Mouse (Mus musculus): ENCODE data around the gene Asic2. TPM values are rescaled to one million over a fixed set of nuclear protein-coding genes. Genes with fewer than 3 reads are reported as not detected.

Gene Asic2
- polyA plus RNA-seq, 1 experiment from 2014 or later: 0.21 TPM

GRCm38 (mm10) chr11:81543189-81543588, 425.1 kb downstream of the Asic2 start:
- H3K36me3 ChIP-seq (ENCODE audit: control insufficient read depth, insufficient read depth, low read length): no peaks in the 10 kb centered on the region
- WGBS (ENCODE audit: insufficient replicate concordance): 82% methylated on average over 6 of the region's 6 CpGs
- no peak for ATAC-seq (replicated peaks; ENCODE audit: insufficient number of reproducible peaks, low FRiP score, low TSS enrichment)

GRCm38 (mm10) chr11:81535121-81535717, 433.0 kb downstream of the Asic2 start:
- Histone ChIP-seq H3K9me3 (replicated peaks; ENCODE audit: control insufficient read depth, low read length) (no peaks in the 10 kb centered on the region), H3K9ac (ENCODE audit: low read depth, low read length) (no peak overlapping the region), H3K27me3 (ENCODE audit: control insufficient read depth, insufficient read depth, low read length) (no peaks in the 10 kb centered on the region), H3K4me2 (peak overlapping the region; percentile 25), H3K4me1 (ENCODE audit: control insufficient read depth, insufficient read depth, low read length) (no peaks in the 10 kb centered on the region), H3K36me3 (ENCODE audit: control insufficient read depth, insufficient read depth, low read length) (no peaks in the 10 kb centered on the region), H3K4me3 (ENCODE audit: low read depth, low read length) (no peak overlapping the region), H3K27ac (ENCODE audit: low read depth, low read length) (peak overlapping the region; percentile 78)
- 17% methylated on average over 4 of the region's 4 CpGs for WGBS (ENCODE audit: insufficient replicate concordance)
- peak; percentile 93 for ATAC-seq (replicated peaks; ENCODE audit: insufficient number of reproducible peaks, low FRiP score, low TSS enrichment)

More at GRCm38 (mm10) chr11:81543189-81543588, 425.1 kb downstream of the Asic2 start:
- no peak overlapping the region for H3K4me2 ChIP-seq
- H3K9me3 ChIP-seq (replicated peaks; ENCODE audit: control insufficient read depth, low read length): no peaks in the 10 kb centered on the region
- H3K27ac ChIP-seq (ENCODE audit: low read depth, low read length): no peak overlapping the region
- H3K9ac ChIP-seq (ENCODE audit: low read depth, low read length): no peak overlapping the region
- no peak overlapping the region for H3K4me3 ChIP-seq (ENCODE audit: low read depth, low read length)
- H3K27me3 ChIP-seq (ENCODE audit: control insufficient read depth, insufficient read depth, low read length): no peaks in the 10 kb centered on the region
- no peaks in the 10 kb centered on the region for H3K4me1 ChIP-seq (ENCODE audit: control insufficient read depth, insufficient read depth, low read length)

- 11% methylated on average over 5 of the region's 5 CpGs for WGBS (ENCODE audit: insufficient replicate concordance)
- Histone ChIP-seq H3K9ac (ENCODE audit: low read depth, low read length) (no peak overlapping the region), H3K4me1 (ENCODE audit: control insufficient read depth, insufficient read depth, low read length) (no peaks in the 10 kb centered on the region), H3K27me3 (ENCODE audit: control insufficient read depth, insufficient read depth, low read length) (no peaks in the 10 kb centered on the region), H3K4me3 (ENCODE audit: low read depth, low read length) (no peak overlapping the region), H3K4me2 (peak overlapping the region; percentile 25; the same call in 1 of the 2 replicates), H3K9me3 (replicated peaks; ENCODE audit: control insufficient read depth, low read length) (no peaks in the 10 kb centered on the region), H3K27ac (ENCODE audit: low read depth, low read length) (peak overlapping the region; percentile 7; the same call in 1 of the 2 replicates), H3K36me3 (ENCODE audit: control insufficient read depth, insufficient read depth, low read length) (no peaks in the 10 kb centered on the region)
- ATAC-seq (replicated peaks; ENCODE audit: insufficient number of reproducible peaks, low FRiP score, low TSS enrichment): no peak
Measured at GRCm38 (mm10) chr11:81534686-81535085, 433.6 kb downstream of the Asic2 start.

DNA sequence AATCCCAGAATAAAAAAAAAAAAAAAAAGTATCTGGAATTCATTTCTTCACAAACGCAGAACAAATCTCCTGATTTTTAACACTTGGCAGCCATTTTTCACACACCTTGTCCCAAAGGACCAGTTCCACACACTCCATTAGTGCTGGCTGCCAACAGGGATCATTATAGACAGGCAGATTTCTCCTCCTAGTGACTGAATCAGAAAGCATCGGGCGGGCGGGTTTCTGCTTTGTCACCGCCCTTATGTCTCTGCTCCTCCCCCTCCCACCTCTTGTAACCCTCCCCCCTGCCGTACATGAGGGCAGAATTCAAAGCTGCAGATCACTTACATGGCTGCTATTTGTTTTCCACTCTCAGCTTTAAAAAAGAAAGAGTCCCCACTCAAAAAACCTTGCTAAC, 436.4 kb downstream of the Asic2 start:
- H3K27ac ChIP-seq (ENCODE audit: low read depth, low read length): no peak overlapping the region
- 10% methylated on average over 6 of the region's 6 CpGs for WGBS (ENCODE audit: insufficient replicate concordance)
- no peak for ATAC-seq (replicated peaks; ENCODE audit: insufficient number of reproducible peaks, low FRiP score, low TSS enrichment)

GRCm38 (mm10) chr11:81522927-81523326, 445.3 kb downstream of the Asic2 start:
- Histone ChIP-seq H3K4me1 (ENCODE audit: control insufficient read depth, insufficient read depth, low read length) (peaks cover 6% of the 10 kb centered on the region), H3K9ac (ENCODE audit: low read depth, low read length) (no peak overlapping the region), H3K4me3 (ENCODE audit: low read depth, low read length) (no peak overlapping the region), H3K4me2 (no peak overlapping the region), H3K27me3 (ENCODE audit: control insufficient read depth, insufficient read depth, low read length) (no peaks in the 10 kb centered on the region), H3K9me3 (replicated peaks; ENCODE audit: control insufficient read depth, low read length) (no peaks in the 10 kb centered on the region), H3K36me3 (ENCODE audit: control insufficient read depth, insufficient read depth, low read length) (no peaks in the 10 kb centered on the region), H3K27ac (ENCODE audit: low read depth, low read length) (no peak overlapping the region)
- no peak for ATAC-seq (replicated peaks; ENCODE audit: insufficient number of reproducible peaks, low FRiP score, low TSS enrichment)
- 69% methylated on average over 1 of the region's 1 CpGs for WGBS (ENCODE audit: insufficient replicate concordance)

More for the DNA sequence above, 436.4 kb downstream of the Asic2 start:
- Histone ChIP-seq H3K9ac (ENCODE audit: low read depth, low read length) (no peak overlapping the region), H3K36me3 (ENCODE audit: control insufficient read depth, insufficient read depth, low read length) (no peaks in the 10 kb centered on the region), H3K27me3 (ENCODE audit: control insufficient read depth, insufficient read depth, low read length) (no peaks in the 10 kb centered on the region), H3K4me1 (ENCODE audit: control insufficient read depth, insufficient read depth, low read length) (no peaks in the 10 kb centered on the region), H3K9me3 (replicated peaks; ENCODE audit: control insufficient read depth, low read length) (no peaks in the 10 kb centered on the region), H3K4me2 (no peak overlapping the region), H3K4me3 (ENCODE audit: low read depth, low read length) (no peak overlapping the region)

DNA sequence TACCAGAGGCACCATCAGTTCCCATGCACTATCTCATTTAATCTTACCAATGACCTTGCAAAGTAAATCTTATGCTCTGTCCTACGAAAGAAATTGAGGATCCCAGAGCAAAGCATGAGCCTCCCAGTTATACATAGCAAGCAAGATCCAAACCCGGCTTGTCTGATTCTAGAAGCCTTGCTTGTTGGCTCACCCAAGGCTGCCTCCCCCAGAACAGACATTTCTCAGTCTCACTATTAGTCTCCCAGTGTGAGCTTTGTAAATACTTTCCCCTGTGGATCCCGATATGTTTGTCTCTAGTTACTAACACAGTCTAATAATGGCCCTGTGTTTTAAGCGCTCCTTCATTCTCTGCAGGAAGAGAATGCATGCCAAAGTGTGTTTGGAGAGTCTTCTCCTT, 446.4 kb downstream of the Asic2 start:
- Histone ChIP-seq H3K4me3 (ENCODE audit: low read depth, low read length) (no peak overlapping the region), H3K9me3 (replicated peaks; ENCODE audit: control insufficient read depth, low read length) (no peaks in the 10 kb centered on the region), H3K27me3 (ENCODE audit: control insufficient read depth, insufficient read depth, low read length) (no peaks in the 10 kb centered on the region), H3K36me3 (ENCODE audit: control insufficient read depth, insufficient read depth, low read length) (no peaks in the 10 kb centered on the region), H3K4me1 (ENCODE audit: control insufficient read depth, insufficient read depth, low read length) (peaks cover 6% of the 10 kb centered on the region), H3K27ac (ENCODE audit: low read depth, low read length) (no peak overlapping the region), H3K4me2 (no peak overlapping the region), H3K9ac (ENCODE audit: low read depth, low read length) (no peak overlapping the region)
- ATAC-seq (replicated peaks; ENCODE audit: insufficient number of reproducible peaks, low FRiP score, low TSS enrichment): no peak
- WGBS (ENCODE audit: insufficient replicate concordance): 83% methylated on average over 4 of the region's 4 CpGs

DNA sequence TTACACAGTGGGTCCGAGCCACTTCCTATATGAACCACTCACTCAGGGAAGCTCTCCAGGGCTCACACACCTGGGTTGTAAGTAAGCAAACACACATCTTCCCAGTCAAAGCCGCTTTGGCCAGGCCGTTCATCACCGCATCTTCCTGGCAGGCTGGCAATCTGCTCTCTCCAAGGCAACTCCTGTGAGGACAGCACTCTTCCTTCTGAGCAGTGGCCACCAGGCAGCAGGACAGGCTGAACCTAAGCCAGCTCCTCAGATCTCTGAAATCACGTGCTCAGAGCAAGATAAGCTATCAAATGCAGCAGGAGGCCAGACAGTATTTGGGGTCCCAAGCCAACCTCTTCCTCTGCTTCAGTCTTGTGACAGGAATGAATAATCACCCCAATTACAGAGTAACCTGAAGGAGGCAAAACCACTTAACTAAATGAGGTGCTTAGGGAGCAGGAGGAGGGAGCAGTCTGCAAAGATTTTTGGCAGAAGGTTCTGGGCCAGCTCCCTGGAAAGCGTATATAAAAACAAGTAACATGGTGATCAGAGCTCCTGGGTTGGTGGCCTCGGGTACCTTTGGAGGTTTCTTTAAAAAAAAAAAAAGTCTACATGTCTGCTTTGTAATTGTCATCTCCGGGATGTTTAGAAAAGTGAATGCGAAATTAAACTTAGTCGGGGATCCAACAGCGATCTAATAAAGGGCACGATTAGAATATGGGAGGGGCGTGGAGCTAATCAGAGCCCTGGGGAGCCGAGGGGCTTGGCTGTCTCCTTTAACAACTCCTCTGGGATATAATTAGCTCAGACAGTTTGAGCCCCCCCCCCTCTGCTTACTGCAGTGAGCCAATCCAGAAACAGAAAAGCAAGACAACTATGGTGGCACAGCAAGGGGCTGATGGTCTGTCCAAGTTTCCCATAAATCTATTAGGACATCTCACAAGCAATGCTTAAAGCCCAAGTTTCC, 450.0 kb downstream of the Asic2 start:
- 26% methylated on average over 14 of the region's 14 CpGs for WGBS (ENCODE audit: insufficient replicate concordance)
- no peak overlapping the region for H3K9ac ChIP-seq (ENCODE audit: low read depth, low read length)
- H3K36me3 ChIP-seq (ENCODE audit: control insufficient read depth, insufficient read depth, low read length): no peaks in the 10 kb centered on the region
- ATAC-seq (replicated peaks; ENCODE audit: insufficient number of reproducible peaks, low FRiP score, low TSS enrichment): no peak
- H3K27ac ChIP-seq (ENCODE audit: low read depth, low read length): no peak overlapping the region
- peaks cover 6% of the 10 kb centered on the region for H3K4me1 ChIP-seq (ENCODE audit: control insufficient read depth, insufficient read depth, low read length)
- H3K4me3 ChIP-seq (ENCODE audit: low read depth, low read length): no peak overlapping the region
- no peaks in the 10 kb centered on the region for H3K27me3 ChIP-seq (ENCODE audit: control insufficient read depth, insufficient read depth, low read length)
- H3K4me2 ChIP-seq: peak overlapping the region; percentile 31
- H3K9me3 ChIP-seq (replicated peaks; ENCODE audit: control insufficient read depth, low read length): no peaks in the 10 kb centered on the region

- Histone ChIP-seq H3K27me3 (ENCODE audit: control insufficient read depth, insufficient read depth, low read length) (no peaks in the 10 kb centered on the region), H3K4me2 (no peak overlapping the region), H3K4me1 (ENCODE audit: control insufficient read depth, insufficient read depth, low read length) (peaks cover 6% of the 10 kb centered on the region), H3K36me3 (ENCODE audit: control insufficient read depth, insufficient read depth, low read length) (no peaks in the 10 kb centered on the region), H3K27ac (ENCODE audit: low read depth, low read length) (no peak overlapping the region), H3K9me3 (replicated peaks; ENCODE audit: control insufficient read depth, low read length) (no peaks in the 10 kb centered on the region), H3K4me3 (ENCODE audit: low read depth, low read length) (no peak overlapping the region), H3K9ac (ENCODE audit: low read depth, low read length) (no peak overlapping the region)
- no peak for ATAC-seq (replicated peaks; ENCODE audit: insufficient number of reproducible peaks, low FRiP score, low TSS enrichment)
- 73% methylated on average over 3 of the region's 3 CpGs for WGBS (ENCODE audit: insufficient replicate concordance)
Measured at GRCm38 (mm10) chr11:81515754-81516153, 452.5 kb downstream of the Asic2 start.

Measured in heart, embryonic 11.5 days (tissue).